Mouse (Mus musculus): ENCODE data around the gene Pknox2. TPM values are rescaled to one million over a fixed set of nuclear protein-coding genes. Genes with fewer than 3 reads are reported as not detected.

The Pknox2 gene
- total RNA-seq, 1 experiment, result 1.8 TPM

DNA sequence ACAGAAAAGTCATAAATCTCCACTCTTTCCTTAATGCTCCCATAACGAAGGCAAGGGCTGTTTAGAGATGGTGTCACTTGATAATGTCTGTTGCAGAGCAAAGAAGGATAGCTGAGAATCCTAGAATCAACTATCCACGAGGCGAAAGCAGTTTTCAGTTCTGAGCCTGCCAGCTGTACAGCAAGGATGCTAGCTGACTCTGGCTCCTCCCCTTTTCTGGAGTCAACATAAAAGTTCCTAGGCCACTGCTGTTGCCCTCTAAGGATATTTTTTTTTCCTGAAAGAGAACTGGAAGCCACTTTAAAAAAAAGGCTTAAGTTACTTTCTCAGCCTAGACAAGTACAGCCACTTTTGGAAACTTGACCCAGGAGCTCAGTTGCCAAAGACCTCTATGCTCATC, 176.1 kb downstream of the Pknox2 start:
- Histone ChIP-seq H3K4me1 (ENCODE audit: control insufficient read depth in 2 of 2, insufficient read depth in 2 of 2, low read length in 2 of 2, poor library complexity in 1 of 2) (peaks cover 0 to 6% of the 10 kb centered on the region in 2 experiments; a peak in 1 of 4 replicates), H3K9ac (ENCODE audit: insufficient read depth, low read depth, low read length, poor library complexity, severe bottlenecking) (no peak overlapping the region), H3K36me3 (ENCODE audit: control insufficient read depth, insufficient read depth, low read length, poor library complexity, severe bottlenecking) (no peaks in the 10 kb centered on the region), H3K9me3 (ENCODE audit: control insufficient read depth, insufficient read depth, low read depth, low read length) (no peaks in the 10 kb centered on the region), H3K4me3 (ENCODE audit: insufficient read depth in 1 of 2, low read depth in 1 of 2, low read length in 2 of 2, poor library complexity in 1 of 2, severe bottlenecking in 1 of 2) (no peak overlapping the region), H3K27ac (ENCODE audit: insufficient read depth, low read depth, low read length, poor library complexity, severe bottlenecking) (no peak overlapping the region)
- in situ Hi-C loops (cut with MboI; ENCODE audit: low sequenced_read_pairs in 2 of 2, unreplicated experiment in 2 of 2), result loop anchor here in 1 of 2 experiments (25.0 kb wide), 1 partner anchor 166 kb away; the partner anchor contains the start of gene Pknox2
- TF ChIP-seq ZNF384 (IDR thresholded peaks at IDR 0.05; ENCODE audit: low read depth, low read length), result no peak
- no peak for TF ChIP-seq ZC3H11A (IDR thresholded peaks at IDR 0.05; ENCODE audit: borderline replicate concordance, low read depth, low read length)
- no peak for TF ChIP-seq MAFK (IDR thresholded peaks at IDR 0.05; ENCODE audit: insufficient read depth, low read depth, low read length)
- no peak for TF ChIP-seq CHD2 (IDR thresholded peaks at IDR 0.05; ENCODE audit: low read depth, low read length)
- TF ChIP-seq HCFC1 (IDR thresholded peaks at IDR 0.05; ENCODE audit: borderline replicate concordance, insufficient read depth, low read length), result no peak
- DNase-seq (ENCODE audit: low read depth, low spot score), result no peak

- Histone ChIP-seq H3K9ac (ENCODE audit: insufficient read depth, low read depth, low read length, poor library complexity, severe bottlenecking) (no peak overlapping the region), H3K36me3 (ENCODE audit: control insufficient read depth, insufficient read depth, low read length, poor library complexity, severe bottlenecking) (no peaks in the 10 kb centered on the region), H3K4me1 (ENCODE audit: control insufficient read depth in 2 of 2, insufficient read depth in 2 of 2, low read length in 2 of 2, poor library complexity in 1 of 2) (peaks cover 0 to 6% of the 10 kb centered on the region in 2 experiments; a peak in 1 of 4 replicates), H3K4me3 (ENCODE audit: insufficient read depth in 1 of 2, low read depth in 1 of 2, low read length in 2 of 2, poor library complexity in 1 of 2, severe bottlenecking in 1 of 2) (no peak overlapping the region), H3K27ac (ENCODE audit: insufficient read depth, low read depth, low read length, poor library complexity, severe bottlenecking) (no peak overlapping the region), H3K9me3 (ENCODE audit: control insufficient read depth, insufficient read depth, low read depth, low read length) (no peaks in the 10 kb centered on the region)
- TF ChIP-seq ZC3H11A (IDR thresholded peaks at IDR 0.05; ENCODE audit: borderline replicate concordance, low read depth, low read length) (peak; percentile 74), MAFK (IDR thresholded peaks at IDR 0.05; ENCODE audit: insufficient read depth, low read depth, low read length) (peak; percentile 60), HCFC1 (IDR thresholded peaks at IDR 0.05; ENCODE audit: borderline replicate concordance, insufficient read depth, low read length) (no peak), CHD2 (IDR thresholded peaks at IDR 0.05; ENCODE audit: low read depth, low read length) (no peak), ZNF384 (IDR thresholded peaks at IDR 0.05; ENCODE audit: low read depth, low read length) (peak; percentile 99)
- peak; percentile 72 for DNase-seq (ENCODE audit: low read depth, low spot score)
- in situ Hi-C loops (cut with MboI; ENCODE audit: low sequenced_read_pairs in 2 of 2, unreplicated experiment in 2 of 2), result loop anchor here in 1 of 2 experiments (25.0 kb wide), 1 partner anchor 167 kb away; the partner anchor contains the start of gene Pknox2
These were observed 176.6 kb downstream of the Pknox2 start for GRCm38 (mm10) chr9:36970651-36971050.

GRCm38 (mm10) chr9:36969131-36969530, 178.1 kb downstream of the Pknox2 start:
- TF ChIP-seq HCFC1 (IDR thresholded peaks at IDR 0.05; ENCODE audit: borderline replicate concordance, insufficient read depth, low read length), result no peak
- TF ChIP-seq ZNF384 (IDR thresholded peaks at IDR 0.05; ENCODE audit: low read depth, low read length), result no peak
- TF ChIP-seq MAFK (IDR thresholded peaks at IDR 0.05; ENCODE audit: insufficient read depth, low read depth, low read length), result no peak
- TF ChIP-seq CHD2 (IDR thresholded peaks at IDR 0.05; ENCODE audit: low read depth, low read length), result no peak
- no peak for TF ChIP-seq ZC3H11A (IDR thresholded peaks at IDR 0.05; ENCODE audit: borderline replicate concordance, low read depth, low read length)
- no peaks in the 10 kb centered on the region for H3K36me3 ChIP-seq (ENCODE audit: control insufficient read depth, insufficient read depth, low read length, poor library complexity, severe bottlenecking)
- peaks cover 0 to 6% of the 10 kb centered on the region in 2 experiments; a peak in 1 of 4 replicates for H3K4me1 ChIP-seq (ENCODE audit: control insufficient read depth in 2 of 2, insufficient read depth in 2 of 2, low read length in 2 of 2, poor library complexity in 1 of 2)
- H3K9me3 ChIP-seq (ENCODE audit: control insufficient read depth, insufficient read depth, low read depth, low read length), result no peaks in the 10 kb centered on the region
- no peak overlapping the region for H3K27ac ChIP-seq (ENCODE audit: insufficient read depth, low read depth, low read length, poor library complexity, severe bottlenecking)
- H3K9ac ChIP-seq (ENCODE audit: insufficient read depth, low read depth, low read length, poor library complexity, severe bottlenecking), result no peak overlapping the region
- DNase-seq (ENCODE audit: low read depth, low spot score), result no peak
- H3K4me3 ChIP-seq (ENCODE audit: insufficient read depth in 1 of 2, low read depth in 1 of 2, low read length in 2 of 2, poor library complexity in 1 of 2, severe bottlenecking in 1 of 2), result no peak overlapping the region
- in situ Hi-C loops (cut with MboI; ENCODE audit: low sequenced_read_pairs in 2 of 2, unreplicated experiment in 2 of 2), result loop anchor here in 1 of 2 experiments (25.0 kb wide), 1 partner anchor 168 kb away; the partner anchor contains the start of gene Pknox2

GRCm38 (mm10) chr9:36968713-36969112, 178.5 kb downstream of the Pknox2 start:
- Histone ChIP-seq H3K9me3 (ENCODE audit: control insufficient read depth, insufficient read depth, low read depth, low read length) (no peaks in the 10 kb centered on the region), H3K27ac (ENCODE audit: insufficient read depth, low read depth, low read length, poor library complexity, severe bottlenecking) (no peak overlapping the region), H3K9ac (ENCODE audit: insufficient read depth, low read depth, low read length, poor library complexity, severe bottlenecking) (peak overlapping the region; percentile 44; the same call in 1 of the 2 replicates), H3K4me3 (ENCODE audit: insufficient read depth in 1 of 2, low read depth in 1 of 2, low read length in 2 of 2, poor library complexity in 1 of 2, severe bottlenecking in 1 of 2) (peak overlapping the region; percentile 28 to 62; a peak in 2 of 4 replicates), H3K36me3 (ENCODE audit: control insufficient read depth, insufficient read depth, low read length, poor library complexity, severe bottlenecking) (no peaks in the 10 kb centered on the region), H3K4me1 (ENCODE audit: control insufficient read depth in 2 of 2, insufficient read depth in 2 of 2, low read length in 2 of 2, poor library complexity in 1 of 2) (peaks cover 0 to 6% of the 10 kb centered on the region in 2 experiments; a peak in 1 of 4 replicates)
- DNase-seq (ENCODE audit: low read depth, low spot score), result peak; percentile 71
- in situ Hi-C loops (cut with MboI; ENCODE audit: low sequenced_read_pairs in 2 of 2, unreplicated experiment in 2 of 2), result loop anchor here in 1 of 2 experiments (25.0 kb wide), 1 partner anchor 169 kb away; the partner anchor contains the start of gene Pknox2
- TF ChIP-seq ZC3H11A (IDR thresholded peaks at IDR 0.05; ENCODE audit: borderline replicate concordance, low read depth, low read length) (peak; percentile 27; the same call in 1 of the 2 replicates), CHD2 (IDR thresholded peaks at IDR 0.05; ENCODE audit: low read depth, low read length) (no peak), ZNF384 (IDR thresholded peaks at IDR 0.05; ENCODE audit: low read depth, low read length) (peak; percentile 43; the same call in 1 of the 2 replicates)

Data from ES-E14 (cell line).